ENCODE assay signal across 7 mouse cellular contexts in the genomic region with DNA sequence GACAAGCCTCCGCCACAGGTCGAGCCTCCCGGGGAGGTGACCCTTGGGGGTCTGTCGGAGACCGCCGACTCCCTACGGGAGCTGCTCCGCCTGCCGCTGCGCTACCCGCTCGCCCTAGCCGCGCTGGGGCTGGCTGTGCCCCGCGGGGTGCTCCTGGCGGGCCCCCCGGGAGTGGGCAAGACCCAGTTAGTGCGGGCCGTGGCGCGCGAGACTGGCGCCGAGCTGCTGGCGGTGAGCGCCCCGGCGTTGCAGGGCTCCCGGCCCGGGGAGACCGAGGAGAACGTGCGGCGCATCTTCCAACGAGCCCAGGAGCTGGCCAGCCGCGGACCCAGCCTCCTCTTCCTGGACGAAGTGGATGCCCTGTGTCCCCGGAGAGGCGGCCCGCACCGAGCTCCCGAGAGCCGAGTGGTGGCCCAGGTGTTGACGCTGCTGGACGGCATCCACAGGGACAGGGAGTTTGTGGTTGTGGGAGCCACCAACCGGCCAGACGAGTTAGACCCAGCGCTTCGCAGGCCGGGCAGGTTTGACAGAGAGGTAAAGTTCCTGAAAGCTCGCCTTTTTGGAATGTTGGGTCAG. TPM values are rescaled to one million over a fixed set of nuclear protein-coding genes. Genes with fewer than 3 reads are reported as not detected.
A peak's percentile ranks its signal among the peaks of the same experiment; 100 is the strongest.
DNase-seq lines count a peak whose midpoint lies in the region; ATAC-seq and TF ChIP-seq lines count a peak whose summit lies in the region.

No protein-coding gene starts in this region.

- H3K4me2 ChIP-seq in CH12.LX (ENCODE audit: insufficient read depth, low read depth, poor library complexity, severe bottlenecking): peak overlapping the region; percentile 85
- peak overlapping the region; percentile 98 for H3K4me2 ChIP-seq in kidney, embryonic 14.5 days (replicated peaks; ENCODE audit: low read depth, low read length)

- DNase-seq in CH12.LX (ENCODE audit: extremely low read depth) (no peak), ZHBTc4 (ENCODE audit: low read depth, low spot score) (peak; percentile 74)
- DNase-seq in embryo, embryonic 11 days: peak; percentile 60
- peak; percentile 81 for DNase-seq in heart, embryonic 10.5 days (ENCODE audit: low spot score)
- DNase-seq in lung, postnatal 14 days: peak; percentile 32

- H3K36me3 ChIP-seq in CH12.LX (replicated peaks in 1 of 2; ENCODE audit: control insufficient read depth in 1 of 2, insufficient read depth in 1 of 2, low read length in 1 of 2): peaks cover 16 to 29% of the 10 kb centered on the region in 2 experiments
- H3K36me3 ChIP-seq in heart, embryonic 10.5 days: peaks cover 18% of the 10 kb centered on the region
- peaks cover 19% of the 10 kb centered on the region for H3K36me3 ChIP-seq in kidney, embryonic 14.5 days (ENCODE audit: control insufficient read depth, insufficient read depth, low read length)
- H3K36me3 ChIP-seq in small intestine, adult 2 months (ENCODE audit: control insufficient read depth, insufficient read depth, low read length): peaks cover 8% of the 10 kb centered on the region

- no peaks in the 10 kb centered on the region for H3K27me3 ChIP-seq in CH12.LX (replicated peaks)
- no peaks in the 10 kb centered on the region; the same call in 1 of the 2 replicates for H3K27me3 ChIP-seq in heart, embryonic 10.5 days (ENCODE audit: insufficient read depth, poor library complexity, severe bottlenecking)
- H3K27me3 ChIP-seq in kidney, embryonic 14.5 days (ENCODE audit: control insufficient read depth, insufficient read depth, low read length): no peaks in the 10 kb centered on the region
- H3K27me3 ChIP-seq in small intestine, adult 2 months (ENCODE audit: control insufficient read depth, insufficient read depth, low read length): no peaks in the 10 kb centered on the region

- H3K79me2 ChIP-seq in CH12.LX (replicated peaks; ENCODE audit: control insufficient read depth, extremely low read depth, insufficient read depth, poor library complexity, severe bottlenecking): peaks cover 14% of the 10 kb centered on the region

- peaks cover 0 to 16% of the 10 kb centered on the region in 2 experiments; a peak in 2 of 4 replicates for H3K4me1 ChIP-seq in CH12.LX (ENCODE audit: control insufficient read depth in 1 of 2, insufficient read depth in 2 of 2)
- peaks cover 12% of the 10 kb centered on the region; the same call in 1 of the 2 replicates for H3K4me1 ChIP-seq in heart, embryonic 10.5 days
- H3K4me1 ChIP-seq in kidney, embryonic 14.5 days (ENCODE audit: control insufficient read depth, insufficient read depth, low read length): peaks cover 4% of the 10 kb centered on the region; the same call in 1 of the 2 replicates
- peaks cover 3% of the 10 kb centered on the region; the same call in 1 of the 2 replicates for H3K4me1 ChIP-seq in small intestine, adult 2 months (ENCODE audit: control insufficient read depth, insufficient read depth, insufficient read length, low read length)

- peak overlapping the region; percentile 70 to 92 (median 90) for H3K4me3 ChIP-seq in CH12.LX (replicated peaks in 1 of 3; ENCODE audit: low read depth in 2 of 3, low read length in 2 of 3, poor library complexity in 1 of 3)
- H3K4me3 ChIP-seq in heart, embryonic 10.5 days: peak overlapping the region; percentile 99
- peak overlapping the region; percentile 99 for H3K4me3 ChIP-seq in kidney, embryonic 14.5 days (ENCODE audit: low read length)
- peak overlapping the region; percentile 97 for H3K4me3 ChIP-seq in small intestine, adult 2 months (ENCODE audit: low read depth, low read length)

- dilution Hi-C loops in CH12.LX (cut with MboI; ENCODE audit: extremely low pct_ligation_motif_present, extremely low pct_unique_long_range_greater_than_20kb, low sequenced_read_pairs): no loop called here

- in situ Hi-C loops in CH12.LX (cut with MboI; ENCODE audit: low pct_ligation_motif_present, low pct_unique_long_range_greater_than_20kb, low sequenced_read_pairs): loop anchor here (10.0 kb wide), 1 partner anchor 123 kb away; no protein-coding TSS in a partner anchor

- TF ChIP-seq RAD21 in CH12.LX (IDR thresholded peaks at IDR 0.05; ENCODE audit: low read depth, low read length): no peak

- TF ChIP-seq CTCF in CH12.LX (conservative IDR thresholded peaks at IDR 0.05 in 1 of 2, IDR thresholded peaks at IDR 0.05 in 1 of 2; ENCODE audit: low read depth in 2 of 2, low read length in 2 of 2): no peak; a peak in 1 of 4 replicates
- TF ChIP-seq CTCF in small intestine, adult 2 months (IDR thresholded peaks at IDR 0.05; ENCODE audit: extremely low read depth, insufficient read length, insufficient replicate concordance, low read depth, low read length): no peak

- peak overlapping the region; percentile 78 for H3K9ac ChIP-seq in CH12.LX (ENCODE audit: insufficient read depth, low read depth)
- peak overlapping the region; percentile 94 for H3K9ac ChIP-seq in kidney, embryonic 14.5 days (ENCODE audit: low read depth, low read length)

- no peak overlapping the region for H3K27ac ChIP-seq in CH12.LX (ENCODE audit: insufficient read depth, low read depth)
- peak overlapping the region; percentile 95 for H3K27ac ChIP-seq in heart, embryonic 10.5 days
- peak overlapping the region; percentile 73; the same call in 1 of the 2 replicates for H3K27ac ChIP-seq in kidney, embryonic 14.5 days (ENCODE audit: low read depth, low read length)
- no peak overlapping the region for H3K27ac ChIP-seq in small intestine, adult 2 months (ENCODE audit: insufficient read depth, low read depth, low read length)

- TF ChIP-seq POLR2A in CH12.LX (IDR thresholded peaks at IDR 0.05; ENCODE audit: low read depth, low read length): no peak
- TF ChIP-seq POLR2A in small intestine, adult 2 months (IDR thresholded peaks at IDR 0.05; ENCODE audit: low read depth, low read length): no peak

- ATAC-seq in kidney, embryonic 14.5 days (ENCODE audit: low FRiP score, low TSS enrichment): peak; percentile 50

- under 1% methylated on average over 53 of the region's 53 CpGs for WGBS in heart, embryonic 10.5 days
- WGBS in kidney, embryonic 14.5 days: 0% methylated on average over 53 of the region's 53 CpGs
- WGBS in small intestine, adult 2 months: under 1% methylated on average over 53 of the region's 53 CpGs

- H3K9me3 ChIP-seq in CH12.LX (replicated peaks; ENCODE audit: low read length): no peaks in the 10 kb centered on the region
- H3K9me3 ChIP-seq in heart, embryonic 10.5 days: no peaks in the 10 kb centered on the region
- H3K9me3 ChIP-seq in kidney, embryonic 14.5 days (ENCODE audit: control insufficient read depth, low read length): no peaks in the 10 kb centered on the region

- TF ChIP-seq EP300 in CH12.LX (IDR thresholded peaks at IDR 0.05; ENCODE audit: low read length): no peak

TF ChIP-seq in CH12.LX, 34 proteins besides CTCF, POLR2A, EP300 and RAD21:
- TF ChIP-seq UBTF (IDR thresholded peaks at IDR 0.05; ENCODE audit: low read depth, low read length): 0 out of 2 replicates have a peak, but pooled peaks have one; percentile 34
- no peak for TF ChIP-seq RCOR1 (conservative IDR thresholded peaks at IDR 0.05; ENCODE audit: low read depth, low read length)

RNA-seq across cellular contexts. Expression of gene AA467197, which starts 5.5 kb away (rescaled TPM):
- total RNA-seq in CH12.LX (2012; rRNA removed) (13.7 and 30.4 TPM in 2 replicates), CH12.LX (2014; rRNA removed) (6.4 and 6.6 TPM in 2 replicates)
- polyA plus RNA-seq in CH12.LX (2012; ENCODE audit: insufficient read length, low read depth): 3.1 and 3.7 TPM in 2 replicates
- not detected in 2 replicates for polyA plus RNA-seq in heart, embryonic 10.5 days (2016; fragmentation: Nextera tagmentation; extraction: Ambion mirVana)
- polyA plus RNA-seq in kidney, embryonic 14.5 days (2014; fragmentation: Nextera tagmentation; extraction: Ambion mirVana): not detected in 2 replicates
- 8.6 and 9.7 TPM in 2 replicates for polyA plus RNA-seq in small intestine, adult 2 months (2012; rRNA removed)

RNA-seq across cellular contexts. Expression of gene Gatm, which starts 20.2 kb away (rescaled TPM):
- total RNA-seq in CH12.LX (2012; rRNA removed): 35.9 and 46.0 TPM in 2 replicates
- 23.3 and 25.0 TPM in 2 replicates for total RNA-seq in CH12.LX (2014; rRNA removed)
- polyA plus RNA-seq in CH12.LX (2012; ENCODE audit: insufficient read length, low read depth): 8.8 and 13.0 TPM in 2 replicates
- 19.3 and 30.1 TPM in 2 replicates for polyA plus RNA-seq in heart, embryonic 10.5 days (2016; fragmentation: Nextera tagmentation; extraction: Ambion mirVana)
- polyA plus RNA-seq in kidney, embryonic 14.5 days (2014; fragmentation: Nextera tagmentation; extraction: Ambion mirVana): 10.0 and 14.5 TPM in 2 replicates
- 2.0 and 31.7 TPM in 2 replicates for polyA plus RNA-seq in small intestine, adult 2 months (2012; rRNA removed)

Comparison
In these comparisons a context has a peak if more than half of its experiments do, and no peak if none do; other contexts are left out.
1. H3K27ac ChIP-seq: peak in heart, embryonic 10.5 days (single experiment) and kidney, embryonic 14.5 days (single experiment); none in CH12.LX (single experiment) and small intestine, adult 2 months (single experiment).
2. Peak in every context shown above with its lines, with median percentiles within 50 percentile points of each other: H3K4me3 ChIP-seq.